Mouse (Mus musculus): ENCODE data around the gene Syf2. TPM values are rescaled to one million over a fixed set of nuclear protein-coding genes. Genes with fewer than 3 reads are reported as not detected.

Gene Syf2
- polyA plus RNA-seq, 2 experiments = 42.9 to 52.6 TPM

GRCm38 (mm10) chr4:134919733-134920540, 10.8 kb upstream of the Syf2 start:
- WGBS (ENCODE audit: insufficient replicate concordance) = 16% methylated on average over 12 of the region's 12 CpGs
- peak in 2 of 3 experiments; percentile 47 to 60 for DNase-seq (ENCODE audit: low read depth in 3 of 3, low spot score in 3 of 3)
- H3K4me1 ChIP-seq (replicated peaks; ENCODE audit: control insufficient read depth in 2 of 2, insufficient read depth in 2 of 2, low read length in 1 of 2) = peaks cover 37 to 53% of the 10 kb centered on the region in 2 experiments

GRCm38 (mm10) chr4:134920631-134921030, 10.1 kb upstream of the Syf2 start:
- DNase-seq (ENCODE audit: low read depth in 3 of 3, low spot score in 3 of 3) (no peak), ATAC-seq (ENCODE audit: insufficient read depth) (no peak)
- H3K9me3 ChIP-seq (ENCODE audit: control insufficient read depth, low read length) = no peaks in the 10 kb centered on the region
- H3K4me1 ChIP-seq (replicated peaks; ENCODE audit: control insufficient read depth in 2 of 2, insufficient read depth in 2 of 2, low read length in 1 of 2) = peaks cover 38 to 52% of the 10 kb centered on the region in 2 experiments
- H3K27me3 ChIP-seq (ENCODE audit: control insufficient read depth, insufficient read depth, low read length) = no peaks in the 10 kb centered on the region
- 80% methylated on average over 6 of the region's 6 CpGs for WGBS (ENCODE audit: insufficient replicate concordance)
- TF ChIP-seq CTCF (IDR thresholded peaks at IDR 0.05; ENCODE audit: low read depth) (no peak), EP300 (IDR thresholded peaks at IDR 0.05; ENCODE audit: low read depth) (no peak)
- H3K4me2 ChIP-seq (ENCODE audit: low read depth) = no peak overlapping the region
- H3K4me3 ChIP-seq (ENCODE audit: insufficient read depth in 1 of 2, low read depth in 2 of 2, low read length in 2 of 2) = no peak overlapping the region
- peaks cover 16% of the 10 kb centered on the region for H3K36me3 ChIP-seq (replicated peaks; ENCODE audit: control insufficient read depth, insufficient read depth, low read depth)
- H3K9ac ChIP-seq (replicated peaks) = no peak overlapping the region
- H3K27ac ChIP-seq = no peak overlapping the region

More at GRCm38 (mm10) chr4:134919733-134920540, 10.8 kb upstream of the Syf2 start:
- no peak for ATAC-seq (ENCODE audit: insufficient read depth)
- Histone ChIP-seq H3K9me3 (ENCODE audit: control insufficient read depth, low read length) (no peaks in the 10 kb centered on the region), H3K4me2 (ENCODE audit: low read depth) (peak overlapping the region; percentile 50), H3K4me3 (ENCODE audit: insufficient read depth in 1 of 2, low read depth in 2 of 2, low read length in 2 of 2) (no peak overlapping the region), H3K36me3 (replicated peaks; ENCODE audit: control insufficient read depth, insufficient read depth, low read depth) (peaks cover 9% of the 10 kb centered on the region), H3K9ac (replicated peaks) (0 out of 2 replicates have a peak overlapping the region, but pooled peaks have one; percentile 4), H3K27ac (no peak overlapping the region; the same call in 1 of the 2 replicates), H3K27me3 (ENCODE audit: control insufficient read depth, insufficient read depth, low read length) (no peaks in the 10 kb centered on the region)
- TF ChIP-seq EP300 (IDR thresholded peaks at IDR 0.05; ENCODE audit: low read depth) = no peak
- TF ChIP-seq CTCF (IDR thresholded peaks at IDR 0.05; ENCODE audit: low read depth) = no peak

GRCm38 (mm10) chr4:134921703-134922102, 9.0 kb upstream of the Syf2 start:
- ATAC-seq (ENCODE audit: insufficient read depth) (no peak), DNase-seq (ENCODE audit: low read depth in 3 of 3, low spot score in 3 of 3) (no peak)
- Histone ChIP-seq H3K27ac (no peak overlapping the region), H3K36me3 (replicated peaks; ENCODE audit: control insufficient read depth, insufficient read depth, low read depth) (peaks cover 27% of the 10 kb centered on the region), H3K4me3 (ENCODE audit: insufficient read depth in 1 of 2, low read depth in 2 of 2, low read length in 2 of 2) (no peak overlapping the region), H3K27me3 (ENCODE audit: control insufficient read depth, insufficient read depth, low read length) (no peaks in the 10 kb centered on the region), H3K9ac (replicated peaks) (no peak overlapping the region; the same call in 1 of the 2 replicates), H3K4me1 (replicated peaks; ENCODE audit: control insufficient read depth in 2 of 2, insufficient read depth in 2 of 2, low read length in 1 of 2) (peaks cover 36 to 50% of the 10 kb centered on the region in 2 experiments), H3K9me3 (ENCODE audit: control insufficient read depth, low read length) (no peaks in the 10 kb centered on the region), H3K4me2 (ENCODE audit: low read depth) (no peak overlapping the region)
- 84% methylated on average over 4 of the region's 4 CpGs for WGBS (ENCODE audit: insufficient replicate concordance)
- TF ChIP-seq EP300 (IDR thresholded peaks at IDR 0.05; ENCODE audit: low read depth) (no peak), CTCF (IDR thresholded peaks at IDR 0.05; ENCODE audit: low read depth) (no peak)

- H3K27me3 ChIP-seq (ENCODE audit: control insufficient read depth, insufficient read depth, low read length) = no peaks in the 10 kb centered on the region
- H3K9me3 ChIP-seq (ENCODE audit: control insufficient read depth, low read length) = no peaks in the 10 kb centered on the region
- peak overlapping the region; percentile 76 for H3K27ac ChIP-seq
- ATAC-seq (ENCODE audit: insufficient read depth) = no peak
- H3K4me1 ChIP-seq (replicated peaks; ENCODE audit: control insufficient read depth in 2 of 2, insufficient read depth in 2 of 2, low read length in 1 of 2) = peaks cover 30 to 45% of the 10 kb centered on the region in 2 experiments
- peak overlapping the region; percentile 80 for H3K4me2 ChIP-seq (ENCODE audit: low read depth)
- peaks cover 33% of the 10 kb centered on the region for H3K36me3 ChIP-seq (replicated peaks; ENCODE audit: control insufficient read depth, insufficient read depth, low read depth)
- peak overlapping the region; percentile 75 for H3K9ac ChIP-seq (replicated peaks)
- no peak for DNase-seq (ENCODE audit: low read depth in 3 of 3, low spot score in 3 of 3)
- peak overlapping the region; percentile 80 to 92 for H3K4me3 ChIP-seq (ENCODE audit: insufficient read depth in 1 of 2, low read depth in 2 of 2, low read length in 2 of 2)
- WGBS (ENCODE audit: insufficient replicate concordance) = 47% methylated on average over 10 of the region's 10 CpGs
- TF ChIP-seq CTCF (IDR thresholded peaks at IDR 0.05; ENCODE audit: low read depth) = 0 out of 2 replicates have a peak, but pooled peaks have one; percentile 4
- TF ChIP-seq EP300 (IDR thresholded peaks at IDR 0.05; ENCODE audit: low read depth) = no peak
Measured at GRCm38 (mm10) chr4:134922111-134922924, 8.4 kb upstream of the Syf2 start.

GRCm38 (mm10) chr4:134922925-134923244, 7.8 kb upstream of the Syf2 start:
- H3K4me1 ChIP-seq (replicated peaks; ENCODE audit: control insufficient read depth in 2 of 2, insufficient read depth in 2 of 2, low read length in 1 of 2) = peaks cover 25 to 39% of the 10 kb centered on the region in 2 experiments
- TF ChIP-seq EP300 (IDR thresholded peaks at IDR 0.05; ENCODE audit: low read depth) = no peak
- no peak for TF ChIP-seq CTCF (IDR thresholded peaks at IDR 0.05; ENCODE audit: low read depth)
- peak overlapping the region; percentile 80 for H3K4me2 ChIP-seq (ENCODE audit: low read depth)
- peak overlapping the region; percentile 80 to 92 for H3K4me3 ChIP-seq (ENCODE audit: insufficient read depth in 1 of 2, low read depth in 2 of 2, low read length in 2 of 2)
- H3K9me3 ChIP-seq (ENCODE audit: control insufficient read depth, low read length) = no peaks in the 10 kb centered on the region
- peak overlapping the region; percentile 76 for H3K27ac ChIP-seq
- WGBS (ENCODE audit: insufficient replicate concordance) = under 1% methylated on average over 13 of the region's 13 CpGs
- H3K36me3 ChIP-seq (replicated peaks; ENCODE audit: control insufficient read depth, insufficient read depth, low read depth) = peaks cover 39% of the 10 kb centered on the region
- ATAC-seq (ENCODE audit: insufficient read depth) = peak; percentile 47; the same call in 1 of the 2 replicates
- H3K9ac ChIP-seq (replicated peaks) = peak overlapping the region; percentile 75
- no peaks in the 10 kb centered on the region for H3K27me3 ChIP-seq (ENCODE audit: control insufficient read depth, insufficient read depth, low read length)
- DNase-seq (ENCODE audit: low read depth in 3 of 3, low spot score in 3 of 3) = no peak
